Mouse (Mus musculus) NIH3T3 (cell line): ENCODE measurements around the gene Wipi2.

ENCODE experiments used
- DNase-seq: peaks from one replicate; pipeline ENCODE4 v3.0.0-alpha.2; 2012; ENCODE audit warnings: low read depth

The Wipi2 gene

GRCm38 (mm10) chr5:142627398-142627797, at the start of gene Wipi2:
TSS of gene Wipi2 (plus strand) at chr5:142627698.
- DNase-seq = no peak

GRCm38 (mm10) chr5:142578192-142578591, 49.3 kb upstream of the Wipi2 start:
- no peak for DNase-seq

- peak; percentile 74 for DNase-seq
These were observed 46.0 kb upstream of the Wipi2 start for GRCm38 (mm10) chr5:142581517-142581916.

GRCm38 (mm10) chr5:142583616-142584126, 43.8 kb upstream of the Wipi2 start:
- no peak for DNase-seq

- no peak for DNase-seq
These were observed 36.4 kb upstream of the Wipi2 start for GRCm38 (mm10) chr5:142590953-142591616.

GRCm38 (mm10) chr5:142595698-142596097, 31.8 kb upstream of the Wipi2 start:
- DNase-seq = no peak

- no peak for DNase-seq
These were observed 30.8 kb upstream of the Wipi2 start for GRCm38 (mm10) chr5:142596723-142597122.

- DNase-seq = no peak
These were observed 29.7 kb upstream of the Wipi2 start for GRCm38 (mm10) chr5:142597648-142598390.

- no peak for DNase-seq
These were observed 23.1 kb upstream of the Wipi2 start for GRCm38 (mm10) chr5:142604379-142604778.

GRCm38 (mm10) chr5:142605288-142605687, 22.2 kb upstream of the Wipi2 start:
- no peak for DNase-seq

GRCm38 (mm10) chr5:142608259-142608988, 19.1 kb upstream of the Wipi2 start, which contains the start of gene Mmd2:
TSS of gene Mmd2 (minus strand) at chr5:142608800.
- DNase-seq = no peak

GRCm38 (mm10) chr5:142608989-142609325, 18.5 kb upstream of the Wipi2 start:
- no peak for DNase-seq

- no peak for DNase-seq
These were observed 17.1 kb upstream of the Wipi2 start for GRCm38 (mm10) chr5:142610362-142610761.

GRCm38 (mm10) chr5:142614513-142614912, 13.0 kb upstream of the Wipi2 start:
- no peak for DNase-seq

GRCm38 (mm10) chr5:142615638-142616037, 11.9 kb upstream of the Wipi2 start:
- no peak for DNase-seq

GRCm38 (mm10) chr5:142616326-142616725, 11.2 kb upstream of the Wipi2 start:
- no peak for DNase-seq

GRCm38 (mm10) chr5:142619866-142620265, 7.6 kb upstream of the Wipi2 start:
- DNase-seq = peak; percentile 60

- DNase-seq = no peak
These were observed 6.1 kb upstream of the Wipi2 start for GRCm38 (mm10) chr5:142621421-142621820.

- DNase-seq = no peak
These were observed 5.4 kb upstream of the Wipi2 start for GRCm38 (mm10) chr5:142622134-142622533.

GRCm38 (mm10) chr5:142623080-142623479, 4.4 kb upstream of the Wipi2 start:
- no peak for DNase-seq

- DNase-seq = peak; percentile 97
These were observed 1.5 kb downstream of the Wipi2 start for GRCm38 (mm10) chr5:142628726-142629662.

GRCm38 (mm10) chr5:142629663-142630025, 2.1 kb downstream of the Wipi2 start:
- no peak for DNase-seq
